Mouse (Mus musculus) embryonic fibroblast, embryonic 13.5 days (primary cell): Measurements from ENCODE around the gene Uba6.

Experiments used
- CTCF ChIP-seq: IDR thresholded peaks from 2 replicates; pipeline ENCODE4 v1.5.1; 2011; ENCODE audit warnings: mild to moderate bottlenecking, control low read depth, low read length, moderate library complexity, borderline replicate concordance; ENCODE audit not compliant: insufficient read depth
- POLR2A ChIP-seq: IDR thresholded peaks from 2 replicates; pipeline ENCODE4 v1.6.1; 2011; ENCODE audit warnings: low read depth, mild to moderate bottlenecking, control low read depth, low read length, moderate library complexity

DNA sequence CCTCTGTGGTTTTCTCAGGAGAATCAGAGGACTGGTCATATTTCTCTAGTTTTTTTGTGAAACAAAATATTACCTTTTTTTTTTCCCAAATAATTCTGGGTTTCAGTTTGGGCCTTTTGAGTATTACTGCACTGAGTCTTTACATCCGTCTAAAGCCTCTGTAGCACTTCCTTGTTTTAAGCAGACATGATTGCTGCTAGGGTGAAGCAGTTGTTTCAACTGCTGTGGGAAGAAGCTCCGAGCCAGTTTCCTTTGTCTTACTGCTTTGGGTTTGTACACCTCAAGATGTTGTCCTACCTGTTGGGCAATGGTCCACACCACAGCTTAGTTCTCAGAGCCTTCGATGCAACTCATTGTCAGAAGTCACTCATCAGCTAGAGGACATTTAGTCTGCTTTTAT lies 72.0 kb downstream of the Uba6 start:
- TF ChIP-seq POLR2A (no peak), CTCF (no peak)
